Mouse (Mus musculus) lung, embryonic 16.5 days (tissue): ENCODE data around the gene Pole3. TPM values are rescaled to one million over a fixed set of nuclear protein-coding genes. Genes with fewer than 3 reads are reported as not detected.
"Not testable (repeated sequence)": the region's sequence is repeated elsewhere in the genome, so short reads cannot be mapped to it uniquely, and the experiment has no call there.

ENCODE experiments used
- ATAC-seq: fragments of 200-750 bp; cut with Nextera tagmentation; 2 replicates; pipeline ENCODE4 v1.8.0; 2017; ENCODE audit warnings: low read depth, mild to moderate bottlenecking, moderate library complexity
- H3K27ac ChIP-seq: fragments of 300-500 bp; sonication (generic); 2 replicates; pipeline ENCODE4 v1.5.1; 2014; ENCODE audit warnings: mild to moderate bottlenecking, control low read depth, low read length
- H3K27me3 ChIP-seq: fragments of 300-500 bp; sonication (generic); 2 replicates; pipeline ENCODE4 v1.6.1; 2014; ENCODE audit warnings: low read depth, low read length, mixed read lengths; ENCODE audit not compliant: control insufficient read depth, insufficient read depth
- H3K36me3 ChIP-seq: fragments of 300-500 bp; sonication (generic); 2 replicates; pipeline ENCODE4 v1.6.1; 2014; ENCODE audit warnings: low read length; ENCODE audit not compliant: control insufficient read depth, insufficient read depth
- H3K4me1 ChIP-seq: fragments of 300-500 bp; sonication (generic); replicated peaks from 2 replicates; pipeline ENCODE4 v1.6.1; 2014; ENCODE audit warnings: low read length, mixed read lengths; ENCODE audit not compliant: control insufficient read depth, insufficient read depth
- H3K4me2 ChIP-seq: fragments of 300-500 bp; sonication (generic); 2 replicates; pipeline ENCODE4 v1.6.1; 2014; ENCODE audit warnings: low read depth, low read length, control low read depth
- H3K4me3 ChIP-seq: fragments of 300-500 bp; sonication (generic); 2 replicates; pipeline ENCODE4 v1.5.1; 2014; ENCODE audit warnings: mild to moderate bottlenecking, low read length, control low read depth
- H3K9ac ChIP-seq: fragments of 300-500 bp; sonication (generic); 2 replicates; pipeline ENCODE4 v1.6.1; 2014; ENCODE audit warnings: low read length, control low read depth
- H3K9me3 ChIP-seq: fragments of 300-500 bp; sonication (generic); 2 replicates; pipeline ENCODE4 v1.6.1; 2016; ENCODE audit warnings: low read length; ENCODE audit not compliant: control insufficient read depth
- WGBS: fragments of 180-500 bp; shearing (Covaris S2); extraction: QIAGEN DNeasy Blood & Tissue Kit; methylation state at CpG from one replicate; pipeline ENCODE4 v1.1.7; 2014; 5-methylcytosine and 5-hydroxymethylcytosine counted together
- polyA plus RNA-seq: library from polyadenylated mRNA; unstranded; fragments of >200 nt; fragmentation: Nextera tagmentation; extraction: Ambion mirVana; gene quantifications from 2 replicates; pipeline ENCODE4 v1.2.1, GENCODE M21; 2015

Pole3 gene
- polyA plus RNA-seq, 1 experiment from 2014 or later: 79.9 TPM

DNA sequence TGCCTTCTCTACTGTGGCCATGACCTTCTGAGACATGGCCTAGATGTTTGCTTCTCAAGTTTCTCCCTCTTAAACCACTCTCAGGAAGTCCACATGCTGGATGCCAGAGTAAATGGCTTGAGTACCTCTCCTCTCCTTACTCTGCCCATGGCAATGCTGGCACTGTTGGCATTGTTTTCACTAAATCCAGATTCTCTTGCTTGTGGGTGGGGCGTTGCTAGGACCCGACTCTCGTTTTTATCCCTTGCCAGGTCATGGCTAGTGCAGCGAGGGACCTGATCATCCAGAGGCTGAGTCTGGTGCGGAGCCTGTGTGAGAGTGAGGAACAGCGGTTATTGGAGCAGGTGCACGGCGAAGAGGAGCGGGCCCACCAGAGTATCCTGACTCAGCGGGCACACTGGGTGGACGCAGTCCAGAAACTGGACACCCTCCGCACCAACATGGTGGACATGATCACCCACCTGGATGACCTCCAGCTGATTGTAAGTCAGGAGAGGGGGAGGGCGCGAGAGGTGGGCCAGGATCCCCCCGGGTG, 38.6 kb downstream of the Pole3 start:
- Histone ChIP-seq H3K27ac (no peak overlapping the region), H3K9ac (no peak overlapping the region), H3K9me3 (no peaks in the 10 kb centered on the region), H3K27me3 (no peaks in the 10 kb centered on the region), H3K4me2 (no peak overlapping the region), H3K4me1 (no peaks in the 10 kb centered on the region), H3K36me3 (no peaks in the 10 kb centered on the region; the same call in 1 of the 2 replicates), H3K4me3 (no peak overlapping the region)
- 85% methylated on average over 15 of the region's 15 CpGs for WGBS
- ATAC-seq: no peak

DNA sequence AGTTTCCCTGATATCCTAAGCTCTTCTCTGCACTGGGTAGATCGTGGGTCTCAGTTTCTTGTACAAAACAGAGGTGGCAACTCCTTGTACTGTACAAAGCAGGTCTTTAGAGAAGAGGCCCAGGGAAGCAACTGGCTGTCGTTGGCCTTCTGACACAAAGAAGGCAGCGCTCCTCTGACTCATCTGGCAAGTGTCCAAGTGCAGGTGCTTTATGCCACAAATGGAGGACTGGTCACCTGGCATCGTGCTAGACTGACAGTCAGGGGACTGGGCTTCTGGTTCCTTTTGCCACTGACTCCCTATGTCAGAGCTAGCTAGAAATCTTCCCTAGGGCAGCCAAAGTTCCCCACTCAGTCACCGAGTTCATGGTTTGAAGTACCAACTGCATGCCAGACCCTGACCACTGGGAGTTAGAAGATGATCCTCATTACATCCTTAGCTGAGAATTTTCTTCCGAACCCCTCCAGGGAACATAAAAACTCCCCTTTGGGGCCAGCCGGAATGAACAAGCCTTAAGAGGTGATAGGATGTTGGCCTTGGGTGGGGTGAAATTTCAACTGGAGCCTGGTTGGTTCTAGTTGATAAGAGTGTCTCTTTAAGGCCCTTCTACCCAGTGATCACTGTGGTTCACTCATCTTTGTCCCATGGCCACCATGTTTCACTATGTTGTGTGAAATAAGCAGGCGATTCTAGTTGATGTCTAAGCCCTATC, 39.3 kb downstream of the Pole3 start:
- H3K9ac ChIP-seq: no peak overlapping the region
- no peaks in the 10 kb centered on the region; the same call in 1 of the 2 replicates for H3K36me3 ChIP-seq
- H3K4me1 ChIP-seq: no peaks in the 10 kb centered on the region
- H3K4me3 ChIP-seq: no peak overlapping the region
- H3K4me2 ChIP-seq: no peak overlapping the region
- no peaks in the 10 kb centered on the region for H3K9me3 ChIP-seq
- no peaks in the 10 kb centered on the region for H3K27me3 ChIP-seq
- no peak overlapping the region for H3K27ac ChIP-seq
- 75% methylated on average over 8 of the region's 8 CpGs for WGBS
- no peak for ATAC-seq

DNA sequence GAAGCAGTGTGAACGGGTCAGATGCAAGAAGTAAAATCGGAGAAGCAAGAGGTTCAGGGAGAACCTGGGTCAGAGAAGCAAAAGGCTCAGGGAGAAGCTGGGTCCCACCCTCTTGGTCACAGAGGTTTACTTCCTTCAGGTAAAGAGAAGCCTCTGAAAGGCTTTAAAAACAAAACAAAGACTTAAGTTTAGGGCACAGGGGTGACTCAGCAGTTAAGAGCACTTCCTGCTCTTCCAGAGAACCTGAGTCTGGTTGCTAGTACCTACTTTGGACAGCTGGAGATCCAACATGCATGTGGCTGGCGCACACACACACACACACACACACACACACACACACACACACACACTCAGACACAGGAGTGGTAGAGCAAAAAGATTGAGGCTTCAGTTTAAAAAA, 39.9 kb downstream of the Pole3 start:
- ATAC-seq: no peak
- 79% methylated on average over 3 of the region's 3 CpGs for WGBS
- H3K9me3 ChIP-seq: no peaks in the 10 kb centered on the region
- no peak overlapping the region for H3K27ac ChIP-seq
- H3K4me2 ChIP-seq: no peak overlapping the region
- H3K4me1 ChIP-seq: peaks cover under 1% of the 10 kb centered on the region; the same call in 1 of the 2 replicates
- no peak overlapping the region for H3K4me3 ChIP-seq
- H3K9ac ChIP-seq: no peak overlapping the region
- no peaks in the 10 kb centered on the region for H3K36me3 ChIP-seq
- H3K27me3 ChIP-seq: peaks cover under 1% of the 10 kb centered on the region; the same call in 1 of the 2 replicates

DNA sequence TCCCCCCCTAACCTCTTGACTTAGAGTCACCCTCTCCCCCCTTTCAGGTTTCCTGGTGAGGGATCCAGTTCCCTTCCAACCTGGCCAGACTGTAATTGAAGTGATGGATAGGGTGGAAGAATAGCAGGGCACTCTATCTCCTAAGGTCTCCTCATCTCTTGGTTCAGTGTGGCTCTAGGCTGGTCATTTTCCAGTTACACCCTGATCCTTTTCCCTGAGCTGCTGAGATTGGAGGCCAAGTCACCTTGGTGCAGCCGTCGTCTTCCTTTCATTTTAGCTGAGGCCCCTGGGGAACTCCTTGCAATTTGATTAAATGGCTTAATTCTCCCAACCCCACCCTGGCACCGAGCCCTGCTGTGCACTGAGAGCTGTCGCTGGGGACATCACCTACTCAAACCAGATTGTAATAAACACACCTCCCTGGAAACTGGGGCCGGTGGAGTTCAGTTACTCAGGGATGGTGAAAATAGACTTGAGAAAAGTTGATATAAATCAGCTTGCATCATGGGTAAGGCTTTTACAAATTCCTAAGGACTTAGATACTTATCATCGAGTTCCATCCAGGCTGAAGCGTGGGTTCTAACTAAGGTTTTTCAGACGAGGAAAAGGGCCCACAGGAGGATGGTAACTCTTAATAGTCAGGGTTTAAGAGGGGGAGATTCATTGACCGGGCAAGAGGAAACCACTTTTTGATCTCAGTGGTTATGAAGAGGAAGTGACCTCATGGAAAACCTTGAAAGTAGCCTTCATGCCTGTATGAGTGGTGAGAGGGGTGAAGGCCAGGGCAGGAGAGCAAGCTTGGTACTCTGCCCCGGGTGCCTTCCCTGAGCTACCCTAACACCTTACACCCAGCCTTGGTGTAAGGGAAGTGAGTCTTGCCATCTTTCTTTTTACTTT, 43.9 kb downstream of the Pole3 start:
- no peak for ATAC-seq
- Histone ChIP-seq H3K27me3 (peaks cover 2% of the 10 kb centered on the region; the same call in 1 of the 2 replicates), H3K9me3 (no peaks in the 10 kb centered on the region), H3K36me3 (no peaks in the 10 kb centered on the region), H3K4me2 (peak overlapping the region; percentile 79), H3K4me3 (peak overlapping the region; percentile 65), H3K27ac (peak overlapping the region; percentile 56), H3K9ac (peak overlapping the region; percentile 43; the same call in 1 of the 2 replicates), H3K4me1 (peaks cover 15% of the 10 kb centered on the region)
- 27% methylated on average over 10 of the region's 10 CpGs for WGBS

DNA sequence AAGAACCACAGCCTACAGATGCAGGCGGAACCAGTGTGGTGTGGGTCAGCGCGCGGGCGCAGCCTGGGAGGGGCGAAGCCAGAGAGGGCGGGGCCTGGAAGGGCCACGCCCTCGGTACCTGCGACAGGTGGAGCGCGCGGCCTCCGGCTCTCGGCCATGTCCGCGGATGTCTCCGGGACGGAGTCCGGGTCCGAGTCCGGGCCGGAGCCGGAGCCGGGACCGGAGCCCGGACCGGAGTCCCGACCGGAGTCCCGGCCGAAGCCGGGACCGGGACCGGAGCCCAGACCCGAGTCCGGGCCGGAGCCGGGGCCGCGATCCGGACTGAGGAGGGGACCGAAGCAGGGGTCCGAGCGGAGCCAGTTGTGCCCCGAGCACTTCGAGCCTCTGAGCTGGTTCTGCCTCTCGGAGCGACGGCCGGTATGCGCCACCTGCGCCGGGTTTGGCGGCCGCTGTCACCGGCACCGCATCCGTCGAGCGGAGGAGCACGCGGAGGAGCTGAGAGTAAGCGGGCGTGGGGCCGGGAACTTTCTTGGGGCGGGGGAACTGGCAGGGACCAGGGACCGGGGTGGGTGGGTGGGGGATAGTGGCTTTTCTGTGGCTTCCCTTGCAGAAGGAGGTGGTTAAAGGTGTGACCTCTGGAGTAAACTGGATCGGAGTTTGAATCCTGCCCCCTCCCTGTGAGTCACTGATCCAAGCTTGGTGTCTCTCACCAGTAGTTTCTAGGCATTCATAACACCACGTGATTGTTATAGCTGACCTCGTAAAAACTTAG, 44.7 kb downstream of the Pole3 start, which contains the start of gene Bspry:
TSS of gene Bspry (plus strand) at position 117 of the 772 bp plus-strand sequence.
- Histone ChIP-seq H3K4me2 (peak within 1 kb of the TSS; percentile 79), H3K27ac (peak within 1 kb of the TSS; percentile 84), H3K27me3 (peaks cover 2% of the 10 kb centered on the region; the same call in 1 of the 2 replicates), H3K4me3 (peak within 1 kb of the TSS; percentile 65), H3K9me3 (no peaks in the 10 kb centered on the region), H3K9ac (peak within 1 kb of the TSS; percentile 73), H3K4me1 (peaks cover 15% of the 10 kb centered on the region), H3K36me3 (no peaks in the 10 kb centered on the region)
- peak; percentile 79 for ATAC-seq
- 1% methylated on average over 70 of the region's 71 CpGs for WGBS

DNA sequence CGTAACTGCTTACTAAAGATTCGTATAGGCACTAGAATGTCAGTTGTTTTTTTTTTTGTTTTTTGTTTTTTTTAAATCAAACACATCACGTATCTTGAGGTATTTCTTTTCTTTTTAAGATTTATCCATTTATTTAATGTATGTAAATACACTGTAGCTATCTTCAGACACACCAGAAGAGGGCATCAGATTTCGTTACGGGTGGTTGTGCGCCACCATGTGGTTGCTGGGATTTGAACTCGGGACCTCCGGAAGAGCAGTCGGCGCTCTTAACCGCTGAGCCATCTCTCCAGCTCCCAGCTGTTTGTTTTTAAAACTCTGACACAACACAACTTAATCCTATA, 45.3 kb downstream of the Pole3 start:
- peak overlapping the region; percentile 73; the same call in 1 of the 2 replicates for H3K9ac ChIP-seq
- peaks cover 15% of the 10 kb centered on the region for H3K4me1 ChIP-seq
- not testable (repeated sequence) for H3K36me3 ChIP-seq, H3K27me3 ChIP-seq, ATAC-seq, H3K9me3 ChIP-seq
- 0 out of 2 replicates have a peak overlapping the region, but pooled peaks have one; percentile 38 for H3K27ac ChIP-seq
- H3K4me2 ChIP-seq: peak overlapping the region; percentile 79
- WGBS: 12% methylated on average over 11 of the region's 11 CpGs
- H3K4me3 ChIP-seq: peak overlapping the region; percentile 65

DNA sequence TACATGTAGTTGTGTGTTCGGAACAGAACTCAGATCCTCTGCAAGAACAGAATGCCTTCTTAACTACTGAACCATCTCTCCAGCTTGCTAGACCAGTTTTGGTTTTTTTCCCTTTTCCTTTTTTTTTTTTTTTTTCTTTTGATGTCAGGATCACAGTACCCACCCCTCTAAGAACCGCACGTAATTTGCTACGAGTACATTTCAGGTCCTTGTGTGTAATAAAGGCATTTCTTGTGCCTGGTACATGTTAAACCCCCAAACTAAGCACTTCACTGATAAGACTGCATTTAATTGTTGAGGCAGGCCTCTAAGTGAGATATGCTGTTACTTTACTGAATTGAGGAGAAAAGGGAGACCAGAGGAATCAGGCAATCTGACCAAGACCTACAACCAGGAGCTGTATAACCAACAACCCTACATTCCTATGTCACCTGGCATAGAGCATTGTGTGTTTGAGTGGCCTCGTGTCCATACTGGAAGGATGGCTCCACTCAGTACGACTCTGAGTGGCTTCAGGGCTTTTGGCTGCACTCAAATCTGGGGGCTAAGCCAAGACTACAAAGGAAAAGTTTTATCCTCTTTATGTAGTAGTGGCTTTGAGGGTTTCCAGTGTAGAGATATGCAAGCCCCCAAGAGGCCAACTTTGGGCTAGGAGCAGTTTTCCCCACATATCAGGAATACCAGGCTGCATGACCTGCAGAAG, 47.2 kb downstream of the Pole3 start:
- H3K36me3 ChIP-seq: no peaks in the 10 kb centered on the region
- no peak overlapping the region for H3K9ac ChIP-seq
- peaks cover 2% of the 10 kb centered on the region; the same call in 1 of the 2 replicates for H3K27me3 ChIP-seq
- H3K4me3 ChIP-seq: no peak overlapping the region
- WGBS: 51% methylated on average over 6 of the region's 6 CpGs
- H3K4me1 ChIP-seq: peaks cover 15% of the 10 kb centered on the region
- H3K4me2 ChIP-seq: no peak overlapping the region
- no peaks in the 10 kb centered on the region for H3K9me3 ChIP-seq
- H3K27ac ChIP-seq: peak overlapping the region; percentile 91
- ATAC-seq: peak; percentile 79

DNA sequence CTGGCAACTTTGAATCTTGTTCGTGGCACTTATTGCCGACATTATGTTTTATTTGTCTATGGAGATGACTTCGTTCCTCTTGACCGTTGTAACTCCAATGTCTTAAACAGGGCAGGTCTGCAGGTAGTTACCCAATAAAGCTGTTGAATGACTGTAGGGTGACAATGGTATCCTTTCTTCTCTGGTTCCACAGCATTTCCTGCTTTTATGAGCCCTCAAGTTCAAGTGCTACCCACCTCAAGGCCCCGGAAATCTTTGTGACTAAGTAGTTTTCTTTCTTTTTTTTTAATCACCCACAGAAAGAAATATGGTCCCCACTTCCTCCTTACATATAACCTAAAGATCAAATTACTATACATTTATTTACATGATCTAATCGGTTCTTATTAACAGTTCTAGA, 49.1 kb downstream of the Pole3 start:
- ATAC-seq: no peak
- no peak overlapping the region for H3K9ac ChIP-seq
- H3K4me2 ChIP-seq: no peak overlapping the region
- 58% methylated on average over 6 of the region's 6 CpGs for WGBS
- H3K27me3 ChIP-seq: peaks cover 2% of the 10 kb centered on the region; the same call in 1 of the 2 replicates
- H3K36me3 ChIP-seq: no peaks in the 10 kb centered on the region
- H3K4me3 ChIP-seq: no peak overlapping the region
- H3K4me1 ChIP-seq: peaks cover 15% of the 10 kb centered on the region
- peak overlapping the region; percentile 36 for H3K27ac ChIP-seq
- H3K9me3 ChIP-seq: no peaks in the 10 kb centered on the region
